Mouse (Mus musculus) layer of hippocampus, postnatal 36 days (tissue): ENCODE data around the gene Stk19. TPM values are rescaled to one million over a fixed set of nuclear protein-coding genes. Genes with fewer than 3 reads are reported as not detected.

Source experiments
- DNase-seq, 2 experiments: peaks; one replicate each; pipeline ENCODE4 v3.0.0; 2022
- total RNA-seq, 2 experiments: library from RNA; stranded (reverse); gene quantifications; 2 replicates each; pipeline ENCODE4 v1.2.3; 2021

The Stk19 gene
- 10 to 100 TPM; 54.9 to 61.0 TPM for total RNA-seq

DNA sequence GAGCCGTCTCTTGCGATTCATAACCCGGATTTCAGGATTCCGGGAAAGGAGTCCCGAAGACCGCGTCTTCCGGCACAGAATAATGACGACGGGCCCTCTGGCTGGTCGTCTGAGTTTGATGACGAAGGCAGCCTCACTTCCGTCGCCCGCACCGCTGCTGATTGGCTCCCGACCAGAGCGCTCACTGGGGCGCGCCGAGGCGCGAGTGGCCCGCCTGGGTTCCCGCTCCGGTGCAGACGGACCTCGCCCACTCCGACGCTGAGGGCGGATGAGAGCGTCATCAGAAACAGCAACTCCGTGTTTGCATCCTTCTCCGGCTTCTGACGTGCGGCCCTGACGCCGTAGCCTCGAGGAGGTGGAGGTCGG, at the start of gene Stk19, which contains the start of gene Dxo:
Gene Stk19, minus strand, starts transcription at position 90 of the 366 bp plus-strand sequence.
Gene Dxo, plus strand, starts transcription at position 164 of the 366 bp plus-strand sequence.
- peak; percentile 97 to 98 for DNase-seq

DNA sequence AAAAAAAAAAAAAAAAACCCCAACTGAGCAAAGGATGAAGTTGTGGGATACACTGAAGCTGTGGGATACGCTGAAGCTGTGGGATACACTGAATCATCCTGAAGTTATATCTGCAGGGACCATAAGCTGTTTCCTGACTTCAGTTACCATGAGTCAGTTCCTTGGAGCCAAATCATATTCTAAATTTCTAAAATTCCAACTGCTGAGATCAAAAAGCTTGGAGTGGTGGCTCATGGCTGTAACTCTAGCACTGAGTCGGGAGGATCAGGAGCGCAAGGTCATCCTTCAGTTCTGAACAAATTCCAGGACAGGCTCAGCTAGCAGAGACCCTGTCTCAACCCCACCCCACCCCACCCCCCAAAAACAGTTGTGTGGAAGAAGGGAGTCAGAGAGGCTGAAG, 48.9 kb upstream of the Stk19 start:
- DNase-seq: no peak

DNA sequence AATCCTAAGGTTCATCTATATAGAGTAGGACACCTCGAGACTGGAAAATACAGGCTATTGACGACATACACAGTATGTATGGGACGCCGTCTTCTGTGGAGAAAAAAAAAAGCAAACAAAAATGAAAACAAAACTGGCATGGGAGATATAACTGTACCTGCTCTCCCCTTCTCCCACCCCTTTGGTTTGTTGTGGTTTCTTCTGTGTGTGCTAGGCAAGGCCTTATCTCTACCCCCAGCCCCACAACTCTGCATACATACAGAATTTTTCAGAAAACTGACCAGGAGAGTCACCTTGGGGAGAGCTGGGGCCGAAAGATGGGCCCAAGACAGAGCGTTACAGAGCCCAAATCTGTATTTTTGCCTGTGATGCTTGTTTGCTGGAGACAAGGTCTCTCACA, 48.0 kb upstream of the Stk19 start:
- DNase-seq: no peak

DNA sequence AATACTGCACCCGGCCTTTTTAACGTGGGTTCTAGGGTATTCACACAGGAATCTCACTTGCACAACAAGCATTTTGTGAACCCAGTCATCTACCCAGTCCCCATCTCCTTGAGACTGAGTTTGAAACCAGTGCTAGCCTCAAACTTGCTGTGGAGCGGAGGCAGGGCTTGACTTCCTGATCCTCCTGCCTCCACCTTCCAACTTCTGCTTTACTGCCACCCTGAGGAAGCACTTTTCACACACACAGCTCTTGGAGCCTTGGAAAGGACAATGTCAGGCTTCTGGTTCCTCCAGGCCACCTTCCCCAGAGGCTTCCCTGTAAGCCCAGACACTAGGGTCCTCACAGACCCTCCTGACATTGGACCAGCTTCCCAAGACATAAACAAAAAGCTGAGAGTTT, 46.6 kb upstream of the Stk19 start:
- DNase-seq: no peak

DNA sequence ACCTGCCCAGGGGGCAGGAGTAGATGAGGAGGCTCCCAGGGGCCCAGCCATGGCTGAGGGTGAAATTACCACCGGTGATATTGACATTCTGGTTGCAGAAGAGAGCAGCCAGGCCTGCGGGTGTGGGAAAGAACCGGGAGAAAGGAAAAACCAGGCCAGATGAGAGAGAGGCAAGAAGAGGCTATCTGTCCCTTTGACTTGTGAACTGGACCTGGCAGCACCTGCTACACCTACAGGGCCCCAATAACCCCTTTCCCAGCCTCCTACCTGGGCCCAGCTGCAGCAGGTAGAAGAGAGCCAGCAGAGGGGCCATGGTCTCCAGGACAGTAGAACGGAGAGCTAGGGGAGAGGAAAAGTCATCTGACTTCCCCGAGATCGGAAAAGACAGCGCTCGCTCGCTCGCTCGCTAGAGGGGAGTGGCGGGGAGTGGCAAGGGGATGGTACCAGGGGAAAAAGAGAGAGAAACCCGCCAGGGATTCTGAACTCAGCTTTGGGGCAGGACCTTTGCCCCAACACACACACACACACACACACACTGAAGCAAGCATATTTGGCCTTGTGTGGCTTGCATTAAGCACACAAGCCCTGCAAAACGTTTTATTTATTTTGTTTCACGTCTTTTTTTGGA, 45.1 kb upstream of the Stk19 start, which contains the start of gene Gm20547:
Gene Gm20547, minus strand, starts transcription at position 360 of the 628 bp plus-strand sequence.
- DNase-seq: no peak

DNA sequence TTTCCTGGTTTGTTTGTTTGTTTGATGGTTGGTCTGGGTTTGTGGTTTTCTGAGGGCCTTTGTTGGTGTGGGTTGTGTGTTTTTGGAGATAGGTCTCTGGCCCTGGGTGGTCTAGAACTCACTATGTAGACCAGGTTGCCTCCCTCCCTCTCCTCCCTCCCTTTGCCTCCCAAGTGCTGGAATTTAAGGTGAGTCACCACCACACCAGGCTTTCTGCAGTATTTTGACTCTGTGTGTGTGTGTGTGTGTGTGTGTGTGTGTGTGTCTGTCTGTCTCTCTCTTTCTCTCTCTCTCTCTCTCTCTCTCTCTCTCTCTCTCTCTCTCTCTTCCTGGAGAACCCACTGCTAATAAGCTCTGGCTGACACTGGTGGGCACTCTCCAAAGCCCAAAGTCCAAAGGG, 44.4 kb upstream of the Stk19 start:
- no peak for DNase-seq

DNA sequence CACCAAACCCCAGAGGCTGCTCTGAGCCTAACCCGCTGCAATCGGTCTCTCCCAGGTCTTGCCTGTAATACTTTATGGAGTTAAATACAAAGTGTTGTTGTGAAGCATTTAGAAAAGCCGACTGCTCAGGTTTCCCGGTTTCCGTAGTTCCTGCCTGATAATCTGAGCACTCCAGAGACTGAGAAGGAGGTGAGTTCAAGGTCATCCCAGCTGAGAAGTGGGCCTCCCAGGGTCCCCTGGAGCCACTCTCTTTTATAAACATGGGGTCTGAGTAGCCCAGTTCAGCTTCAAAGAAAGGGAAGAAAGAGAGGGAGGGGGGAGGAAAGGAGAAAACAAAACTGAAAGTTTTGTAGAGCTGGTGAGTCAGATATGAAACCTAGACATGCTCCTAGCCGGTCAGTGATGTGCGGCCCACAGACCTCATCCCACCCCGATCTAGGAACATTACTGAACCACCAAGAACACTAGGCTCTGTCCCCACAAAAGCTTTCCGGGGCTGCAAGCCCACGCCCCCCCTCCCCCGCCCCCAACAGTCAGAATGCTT, 42.7 kb upstream of the Stk19 start, which contains the start of gene Zbtb12:
Gene Zbtb12, plus strand, starts transcription at position 148 of the 544 bp plus-strand sequence.
- no peak for DNase-seq

DNA sequence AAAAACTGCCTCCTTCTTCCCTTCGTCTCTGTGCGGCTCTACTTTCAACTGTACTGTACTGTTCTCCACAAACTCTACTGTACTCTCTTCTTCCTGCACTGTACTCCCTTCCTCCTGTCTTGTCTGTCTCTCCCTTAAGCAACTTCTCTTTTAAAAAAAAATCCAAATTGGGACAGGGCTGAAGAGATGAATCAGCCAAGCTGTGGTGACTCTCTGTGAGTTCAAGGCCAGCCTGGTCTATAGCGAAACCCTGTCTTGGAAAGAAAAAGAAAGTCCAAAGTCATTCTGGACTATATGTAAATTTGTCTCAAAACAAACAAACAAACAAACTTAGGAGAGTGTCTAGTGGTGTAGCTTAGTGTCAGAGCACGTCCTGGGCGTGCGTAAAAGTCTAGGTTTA, 37.6 kb upstream of the Stk19 start:
- no peak for DNase-seq

DNA sequence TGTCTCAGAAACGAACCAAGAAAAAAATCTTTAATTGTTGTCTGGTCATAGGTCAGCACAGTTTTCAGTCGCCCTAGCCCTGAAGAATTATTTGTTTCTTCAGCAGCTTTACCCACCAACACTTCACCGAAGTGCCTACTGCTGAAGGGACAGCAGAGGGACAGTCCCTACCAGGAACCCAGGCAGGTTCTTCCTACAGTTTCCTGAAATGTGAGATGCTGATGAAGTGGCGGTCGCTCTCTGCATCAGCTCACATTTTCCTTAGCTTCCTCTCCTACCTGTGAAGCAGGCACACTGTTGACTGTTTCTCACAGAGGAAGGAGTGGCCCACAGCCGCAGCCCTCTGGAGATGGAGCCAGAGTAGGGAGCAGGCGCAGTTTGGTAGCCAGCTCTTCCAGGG, 29.2 kb upstream of the Stk19 start:
- no peak for DNase-seq

DNA sequence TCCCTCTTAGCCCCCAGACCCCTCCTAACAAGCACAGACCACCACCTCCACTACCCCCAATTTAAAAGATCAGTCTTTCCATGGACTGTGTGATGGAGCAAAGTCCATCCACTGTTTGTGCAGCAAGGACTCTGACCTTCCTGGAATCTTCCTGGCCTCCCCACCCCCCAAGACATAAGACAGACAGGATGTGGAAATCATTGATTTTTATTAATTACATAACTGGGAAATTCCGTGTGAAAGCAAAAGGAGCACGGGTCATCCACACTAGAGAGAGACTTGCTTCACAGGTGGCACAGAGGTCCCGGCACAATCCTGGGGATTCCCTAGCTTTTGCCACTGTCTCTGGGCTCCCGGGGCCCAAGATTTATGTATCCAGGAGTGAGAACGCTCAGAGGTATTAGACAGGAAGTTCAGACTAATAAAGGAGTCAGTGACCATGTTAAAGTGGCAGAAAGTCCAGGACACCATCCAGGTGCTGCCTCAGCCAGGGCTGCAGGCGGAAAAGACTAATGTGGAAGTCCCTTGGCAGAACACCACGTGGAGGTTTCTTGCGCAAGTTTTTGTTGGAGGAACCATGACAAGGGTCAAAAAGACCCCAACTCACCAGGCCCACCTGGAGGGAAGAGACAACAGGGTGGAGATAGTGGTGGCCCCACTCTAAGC, 25.8 kb upstream of the Stk19 start, which contains the start of gene Cfb:
Gene Cfb, minus strand, starts transcription at position 103 of the 666 bp plus-strand sequence.
- no peak for DNase-seq

DNA sequence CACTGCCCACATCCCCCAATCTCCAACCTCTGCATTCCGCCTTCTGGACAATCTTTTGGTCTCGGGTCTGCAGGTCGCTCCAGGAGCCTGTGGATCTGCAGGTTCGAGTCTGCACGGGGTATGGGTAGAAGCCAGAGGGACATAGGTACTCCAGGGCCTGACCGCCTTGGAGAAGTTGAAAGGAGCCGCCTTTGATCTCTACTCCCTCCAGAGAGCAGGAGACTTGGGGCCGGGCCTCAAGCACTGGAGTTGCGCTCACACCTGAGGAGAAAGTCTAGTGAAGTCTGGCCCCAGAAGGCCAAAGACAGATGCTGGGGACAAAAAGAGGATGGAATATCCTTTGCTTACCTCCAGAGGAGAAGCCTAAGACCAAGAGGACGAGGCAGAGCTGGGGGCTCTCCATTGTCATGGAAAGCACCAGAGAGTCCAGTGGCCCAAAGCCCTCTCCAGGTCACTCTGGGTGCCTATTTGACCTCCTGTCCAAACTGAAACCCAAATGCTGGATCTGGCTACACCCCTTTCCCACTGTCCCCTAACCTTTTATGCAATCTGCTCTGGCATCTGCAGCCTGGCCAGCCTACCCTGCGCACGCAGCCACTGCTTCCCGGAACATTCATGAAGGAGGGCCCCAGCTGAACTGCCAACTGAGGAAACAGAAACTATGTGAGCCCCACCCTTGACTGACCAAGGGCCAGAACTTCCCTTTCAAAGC, 25.1 kb upstream of the Stk19 start:
- no peak for DNase-seq

DNA sequence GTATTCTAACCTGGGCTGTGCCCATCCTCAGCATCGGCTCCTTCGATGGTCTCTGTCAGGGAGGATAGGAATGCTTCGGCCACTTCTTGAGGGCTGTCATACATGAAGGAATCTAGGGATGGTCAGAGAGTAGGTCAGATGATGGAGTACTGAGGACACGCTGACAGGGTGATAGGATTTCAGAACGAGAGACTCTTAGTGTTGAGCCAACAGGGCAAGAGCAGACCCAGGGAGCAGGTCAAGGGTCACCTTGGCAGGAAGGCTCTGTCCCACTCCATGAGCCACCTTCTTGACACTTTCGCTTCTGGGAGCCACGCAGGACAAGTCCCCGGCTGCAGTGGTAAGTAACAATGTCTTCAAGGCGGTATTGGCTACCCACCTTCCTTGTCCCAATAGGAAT, 23.8 kb upstream of the Stk19 start:
- no peak for DNase-seq

DNA sequence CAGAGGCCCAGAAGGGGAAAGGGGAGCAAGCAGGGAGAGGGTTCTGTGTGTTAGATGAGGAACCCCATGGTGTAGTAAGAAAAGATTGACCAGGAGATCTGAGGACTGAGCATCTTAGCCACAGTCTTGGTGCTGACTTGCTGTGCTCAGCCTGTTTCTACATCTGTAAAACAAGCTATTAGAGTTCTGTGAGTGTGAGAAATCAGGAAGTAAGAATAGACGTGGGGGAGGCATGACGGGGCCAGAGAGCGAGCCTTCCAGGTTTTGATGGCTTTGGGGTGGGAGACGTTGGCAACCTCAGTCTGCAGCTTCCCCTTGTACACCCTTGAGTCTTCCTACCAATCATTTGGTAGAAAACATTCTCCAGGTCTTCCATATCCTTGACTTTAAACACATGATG, 21.9 kb upstream of the Stk19 start:
- no peak for DNase-seq

DNA sequence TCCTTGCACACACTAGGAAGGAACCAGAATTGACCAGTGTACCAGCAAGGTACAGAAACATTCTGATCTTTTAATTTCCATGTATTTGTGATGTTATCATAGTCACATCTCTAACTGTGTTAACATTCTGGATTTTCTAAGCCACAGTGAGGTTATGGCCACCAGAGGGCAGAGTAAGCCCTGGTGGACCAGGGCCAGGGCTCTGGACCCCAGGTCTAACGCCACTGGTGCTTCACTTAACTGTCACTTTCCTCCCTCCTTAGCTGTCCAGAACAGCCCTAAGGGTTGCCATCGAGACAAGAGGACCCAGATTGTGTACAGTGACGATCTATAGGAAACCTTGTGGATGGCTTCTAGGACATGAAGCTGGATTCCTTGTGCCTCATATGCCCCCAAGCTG, 19.1 kb upstream of the Stk19 start:
- DNase-seq: peak in 1 of 2 experiments; percentile 18

DNA sequence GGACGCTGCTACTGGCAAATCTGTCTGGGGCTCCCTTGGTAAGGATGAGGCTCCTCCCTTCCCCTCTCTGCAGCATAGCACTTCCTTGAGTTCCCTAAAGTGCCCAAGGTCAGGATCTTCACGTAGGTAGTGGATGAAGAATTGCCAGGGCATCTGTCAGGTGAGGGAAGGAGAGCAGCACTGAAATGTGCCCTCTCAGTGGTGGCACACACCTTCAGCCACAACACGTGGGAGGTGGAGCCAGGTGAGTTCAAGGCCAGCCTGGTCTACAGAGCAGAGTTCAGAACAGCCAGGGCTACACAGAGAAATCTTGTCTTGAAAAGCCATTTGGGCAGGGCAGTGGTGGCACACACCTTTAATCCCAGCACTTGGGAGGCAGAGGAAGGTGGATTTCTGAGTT, 18.0 kb upstream of the Stk19 start:
- no peak for DNase-seq

DNA sequence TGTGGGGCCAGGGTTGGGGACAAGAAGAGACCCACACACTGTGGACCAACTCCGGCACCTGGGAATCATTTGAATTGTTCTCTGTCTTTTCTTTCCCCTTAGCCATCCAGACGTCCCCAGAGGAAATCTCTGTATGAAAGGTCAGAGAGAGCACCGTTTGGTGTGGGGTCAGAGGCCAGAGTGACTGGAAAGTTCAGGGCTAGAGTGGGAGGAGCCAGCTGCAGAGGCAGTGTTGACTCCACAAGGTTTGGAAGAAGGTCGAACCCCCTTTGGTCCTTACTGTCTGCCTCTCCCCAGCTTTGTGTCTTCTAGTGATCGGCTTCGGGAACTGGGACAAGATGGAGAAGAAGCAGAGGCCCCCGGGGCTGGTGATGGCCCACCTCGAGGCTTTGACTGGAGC, 16.8 kb upstream of the Stk19 start:
- DNase-seq: no peak

DNA sequence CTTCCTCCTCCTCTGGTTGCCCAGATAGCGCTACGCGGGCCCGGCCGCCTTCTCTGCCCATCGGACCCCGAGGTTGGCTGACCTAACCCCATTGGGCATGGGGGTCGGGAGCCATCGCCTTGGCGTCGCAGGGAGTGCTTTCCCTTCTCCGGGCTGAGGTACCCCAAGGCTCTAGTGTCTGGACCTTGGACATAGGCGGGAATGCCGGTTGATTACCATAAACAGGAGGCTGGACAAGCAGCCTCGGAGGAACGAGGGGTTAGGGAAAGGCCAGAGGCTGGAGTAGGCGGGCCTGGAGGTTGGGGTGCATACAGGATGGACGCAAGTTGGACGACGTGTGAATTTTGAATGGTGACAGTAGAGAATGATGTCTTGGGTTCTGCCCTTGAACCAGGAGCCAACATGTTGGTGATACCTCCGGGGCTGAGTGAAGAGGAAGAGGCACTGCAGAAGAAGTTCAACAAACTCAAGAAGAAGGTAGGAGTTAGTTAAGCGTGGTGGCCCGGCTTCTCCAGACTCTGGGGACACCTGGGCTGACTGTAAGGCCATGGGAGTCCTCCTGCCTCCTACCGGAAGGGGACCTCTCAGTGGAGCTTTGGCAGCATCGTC, 13.9 kb upstream of the Stk19 start:
- DNase-seq: no peak

DNA sequence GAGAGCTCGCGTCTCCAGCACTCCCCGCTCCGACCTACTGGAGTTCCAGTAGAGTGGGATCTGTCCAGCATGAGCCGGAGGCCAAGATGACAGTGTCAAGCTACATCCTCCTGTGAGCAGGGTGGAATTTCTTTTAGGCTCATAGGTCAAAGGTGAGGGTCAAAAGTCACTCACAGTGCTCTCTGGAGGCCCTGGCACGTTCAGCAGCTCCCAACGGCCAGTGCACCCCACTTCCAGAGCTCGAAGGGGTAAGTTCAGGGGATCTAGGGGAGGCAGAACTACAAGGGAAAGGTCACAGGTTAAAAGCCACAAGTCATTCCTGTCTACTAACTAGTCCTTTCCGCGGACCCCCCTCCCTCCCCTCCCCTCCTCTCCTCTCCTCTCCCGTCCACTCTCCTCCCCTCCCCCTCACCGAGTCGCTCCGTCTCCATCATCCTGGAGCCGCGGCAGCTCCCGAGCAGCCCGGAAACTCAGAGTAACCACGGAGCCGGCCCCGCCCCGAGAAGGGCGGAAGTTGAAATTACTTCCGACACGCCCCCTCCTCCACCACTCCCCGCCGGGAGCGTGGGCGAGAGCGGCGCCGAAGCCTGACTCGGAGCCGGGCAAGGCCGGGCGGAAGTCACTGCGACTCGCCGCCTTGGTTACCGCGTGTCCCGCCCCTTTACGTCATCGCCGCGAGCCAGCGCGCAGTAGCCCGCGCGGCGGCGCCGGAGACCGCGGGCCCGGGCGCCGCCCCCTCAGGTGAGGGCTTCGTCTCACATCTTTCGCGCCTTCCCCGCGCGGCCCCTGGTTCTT, 13.2 kb upstream of the Stk19 start, which contains the start of the genes Skiv2l and Nelfe:
Gene Skiv2l, minus strand, starts transcription at position 489 of the 795 bp plus-strand sequence.
Gene Nelfe, plus strand, starts transcription at position 670 of the 795 bp plus-strand sequence.
- DNase-seq: peak; percentile 98 to 99

DNA sequence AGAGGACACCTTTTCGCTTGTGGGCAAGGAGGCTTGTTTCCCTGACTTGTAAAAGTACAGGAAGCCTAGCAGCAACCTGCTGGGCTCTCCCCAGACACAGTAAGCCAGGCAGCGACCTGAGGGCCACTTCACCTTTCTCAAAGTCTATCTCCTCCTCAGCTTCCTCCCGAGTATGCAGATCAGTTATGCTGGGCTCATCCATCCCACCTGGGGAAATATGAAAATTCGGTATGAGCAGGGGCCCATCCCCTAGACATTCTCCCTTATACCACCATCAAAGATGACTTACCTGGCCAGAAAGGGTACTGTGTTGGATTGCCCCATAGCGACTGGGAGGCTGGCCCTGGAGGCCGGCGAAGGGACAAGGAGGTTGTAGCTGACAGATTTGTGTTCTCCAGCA, 10.9 kb upstream of the Stk19 start:
- no peak for DNase-seq

DNA sequence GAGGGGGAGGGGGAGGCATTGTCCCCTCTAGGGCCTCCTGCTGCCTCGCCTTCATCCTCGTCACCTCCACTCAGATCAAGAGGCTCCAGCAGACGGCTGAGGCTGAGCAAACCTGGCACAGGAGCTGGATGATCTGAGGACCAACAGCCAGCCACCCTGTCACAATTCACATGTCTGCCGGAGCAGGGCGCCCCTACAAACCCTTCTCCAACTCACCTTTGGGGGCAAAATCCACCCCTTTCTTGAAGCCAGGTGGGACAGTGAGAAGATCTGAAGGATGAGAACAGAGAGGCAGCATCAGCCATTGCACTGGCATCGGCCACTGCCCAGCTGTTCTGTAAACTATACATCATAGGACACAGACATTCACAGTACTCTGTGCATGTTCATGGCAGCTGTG, 10.4 kb upstream of the Stk19 start:
- DNase-seq: no peak

DNA sequence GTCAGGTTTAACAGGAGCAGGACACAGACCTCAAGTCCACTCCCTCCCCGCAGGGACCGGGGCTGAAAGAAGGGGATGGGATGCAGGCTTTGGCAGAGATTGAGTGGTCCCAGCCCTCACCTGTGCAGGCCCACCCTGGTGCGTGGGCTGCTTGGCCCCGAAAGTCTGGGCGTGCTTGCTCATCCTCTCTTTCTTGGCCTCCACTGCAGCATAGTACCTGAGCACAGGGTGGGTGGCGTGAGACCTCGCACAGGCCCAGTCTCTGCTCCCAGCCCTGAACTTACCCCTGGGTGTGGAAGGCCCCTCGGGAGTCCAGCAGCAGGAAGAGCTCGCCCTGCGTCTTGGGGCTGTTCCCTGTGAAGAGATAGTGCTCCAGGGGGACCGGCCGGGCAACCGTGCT, 8.1 kb upstream of the Stk19 start:
- DNase-seq: no peak
